Comparison of ENCODE assay signal across 19 mouse cellular contexts in genomic region chr16:37698767-37699166, GRCm38 (mm10). TPM values are rescaled to one million over a fixed set of nuclear protein-coding genes. Genes with fewer than 3 reads are reported as not detected.
A peak's percentile ranks its signal among the peaks of the same experiment; 100 is the strongest.
DNase-seq lines count a peak whose midpoint lies in the region; ATAC-seq and TF ChIP-seq lines count a peak whose summit lies in the region.
"Had no signal": no experiment of that assay in that cellular context is flagged by ENCODE, and none has a peak within 500 bp of the region (broad histone marks: within the 10 kb centered on the region; RNA-seq: fewer than 3 reads in every experiment).

No protein-coding gene starts in this region.

- no peak for ATAC-seq in liver, embryonic 14.5 days (ENCODE audit: insufficient read depth)
- ATAC-seq in liver, embryonic 11.5 days (replicated peaks; ENCODE audit: low FRiP score), result no peak
- no peak for ATAC-seq in Patski
- ATAC-seq: activated CD4-positive, CD25-positive, alpha-beta regulatory T cell, adult 4 months had no signal

- no peak for TF ChIP-seq EP300 in heart, adult 2 months (IDR thresholded peaks at IDR 0.05; ENCODE audit: insufficient read depth, low read depth, low read length)
- TF ChIP-seq EP300 in liver, embryonic 14.5 days (IDR thresholded peaks at IDR 0.05; ENCODE audit: low read depth), result no peak

- H3K79me2 ChIP-seq in heart, adult 2 months (replicated peaks; ENCODE audit: control insufficient read depth, insufficient read depth, low read length), result no peaks in the 10 kb centered on the region

- no peaks in the 10 kb centered on the region for H3K27me3 ChIP-seq in heart, adult 2 months (ENCODE audit: control insufficient read depth, insufficient read depth, low read length)
- no peaks in the 10 kb centered on the region for H3K27me3 ChIP-seq in liver, embryonic 14.5 days (ENCODE audit: control insufficient read depth, insufficient read depth, low read length)
- no peaks in the 10 kb centered on the region for H3K27me3 ChIP-seq in liver, embryonic 11.5 days (replicated peaks; ENCODE audit: control insufficient read depth, insufficient read depth, low read length)
- no peaks in the 10 kb centered on the region for H3K27me3 ChIP-seq in E14TG2a.4 (ENCODE audit: insufficient read depth, low read length)
- H3K27me3 ChIP-seq in Patski, result no peaks in the 10 kb centered on the region
- H3K27me3 ChIP-seq: hindbrain, embryonic 15.5 days; megakaryocyte, embryonic 14.5 days had no signal

- POLR2A ChIA-PET in Patski (lab: Charles Lee), result no interaction called here

- H3K36me3 ChIP-seq in heart, adult 2 months (ENCODE audit: control insufficient read depth, insufficient read depth, low read length), result no peaks in the 10 kb centered on the region
- H3K36me3 ChIP-seq in liver, embryonic 14.5 days (replicated peaks; ENCODE audit: control insufficient read depth, insufficient read depth, low read depth), result no peaks in the 10 kb centered on the region
- no peaks in the 10 kb centered on the region for H3K36me3 ChIP-seq in liver, embryonic 11.5 days (ENCODE audit: control insufficient read depth, insufficient read depth, low read length)
- H3K36me3 ChIP-seq in E14TG2a.4 (ENCODE audit: insufficient read depth, low read length), result no peaks in the 10 kb centered on the region
- H3K36me3 ChIP-seq: hindbrain, embryonic 15.5 days had no signal

- 96% methylated on average over 6 of the region's 6 CpGs for WGBS in heart, adult 2 months
- 85% methylated on average over 6 of the region's 6 CpGs for WGBS in liver, embryonic 14.5 days (ENCODE audit: insufficient replicate concordance)
- WGBS in liver, embryonic 11.5 days, result 91% methylated on average over 6 of the region's 6 CpGs

- no peaks in the 10 kb centered on the region for H3K9me3 ChIP-seq in liver, embryonic 14.5 days (ENCODE audit: control insufficient read depth, low read length)
- H3K9me3 ChIP-seq in liver, embryonic 11.5 days (ENCODE audit: control insufficient read depth, low read length), result peaks cover 3% of the 10 kb centered on the region; the same call in 1 of the 2 replicates
- peaks cover 10% of the 10 kb centered on the region for H3K9me3 ChIP-seq in E14TG2a.4 (ENCODE audit: low read length)
- H3K9me3 ChIP-seq: hindbrain, embryonic 15.5 days had no signal

- no peaks in the 10 kb centered on the region for H3K4me1 ChIP-seq in heart, adult 2 months (ENCODE audit: control insufficient read depth, insufficient read depth, low read length)
- H3K4me1 ChIP-seq in liver, embryonic 14.5 days (replicated peaks; ENCODE audit: control insufficient read depth in 2 of 2, insufficient read depth in 2 of 2, low read length in 1 of 2), result no peaks in the 10 kb centered on the region
- H3K4me1 ChIP-seq in liver, embryonic 11.5 days (replicated peaks; ENCODE audit: control insufficient read depth, insufficient read depth, low read length), result no peaks in the 10 kb centered on the region
- no peaks in the 10 kb centered on the region for H3K4me1 ChIP-seq in E14TG2a.4 (replicated peaks; ENCODE audit: low read depth, low read length)
- H3K4me1 ChIP-seq: hindbrain, embryonic 15.5 days; megakaryocyte, embryonic 14.5 days had no signal

- TF ChIP-seq CTCF in heart, adult 2 months (IDR thresholded peaks at IDR 0.05), result peak; percentile 26
- TF ChIP-seq CTCF in liver, embryonic 14.5 days (IDR thresholded peaks at IDR 0.05; ENCODE audit: low read depth), result peak; percentile 55
- peak; percentile 26 for TF ChIP-seq CTCF in E14TG2a.4 (conservative IDR thresholded peaks at IDR 0.05; ENCODE audit: low read length)
- peak; percentile 30 for TF ChIP-seq CTCF in Patski (IDR thresholded peaks at IDR 0.05)

- no peak for DNase-seq in heart, adult 2 months
- DNase-seq in heart, adult 9 months (ENCODE audit: low spot score in 2 of 2), result no peak
- no peak for DNase-seq in liver, embryonic 14.5 days (ENCODE audit: low read depth in 3 of 3, low spot score in 3 of 3)
- DNase-seq in liver, embryonic 11.5 days (ENCODE audit: low spot score), result no peak
- no peak for DNase-seq in Patski (ENCODE audit: low read depth, low spot score)
- no peak for DNase-seq in adrenal gland, postnatal 10 days
- DNase-seq in layer of hippocampus, postnatal 25 days (ENCODE audit: extremely low spot score in 1 of 2, low spot score in 1 of 2), result no peak
- DNase-seq: adrenal gland, postnatal 25 days; cerebellum, adult 2 months; heart, postnatal 10 days; kidney, adult 18-20 months; kidney, postnatal 25 days; lung, adult 18-20 months; spleen, adult 18-20 months had no signal

- no peak for TF ChIP-seq POLR2A in heart, adult 2 months (IDR thresholded peaks at IDR 0.05; ENCODE audit: insufficient read depth, low read depth, low read length)

- in situ Hi-C loops in Patski (cut with MboI; ENCODE audit: low pct_unique_long_range_greater_than_20kb), result no loop called here

- intact Hi-C loops in heart, adult 2 months (cut with DNase I), result no loop called here

- no peak overlapping the region for H3K4me3 ChIP-seq in heart, adult 2 months
- no peak overlapping the region for H3K4me3 ChIP-seq in liver, embryonic 14.5 days (ENCODE audit: insufficient read depth in 1 of 2, low read depth in 2 of 2, low read length in 2 of 2)
- no peak overlapping the region for H3K4me3 ChIP-seq in liver, embryonic 11.5 days (ENCODE audit: low read depth, low read length)
- H3K4me3 ChIP-seq in E14TG2a.4 (replicated peaks; ENCODE audit: low read length), result no peak overlapping the region
- H3K4me3 ChIP-seq: erythroblast, embryonic 14.5 days; hindbrain, embryonic 15.5 days; megakaryocyte, embryonic 14.5 days had no signal

- H3K4me2 ChIP-seq in liver, embryonic 14.5 days (ENCODE audit: low read depth), result no peak overlapping the region
- H3K4me2 ChIP-seq in liver, embryonic 11.5 days, result no peak overlapping the region
- H3K4me2 ChIP-seq: hindbrain, embryonic 15.5 days had no signal

- CTCF ChIA-PET in Patski (lab: Charles Lee), result no interaction called here

- no peak overlapping the region for H3K27ac ChIP-seq in heart, adult 2 months
- no peak overlapping the region for H3K27ac ChIP-seq in liver, embryonic 14.5 days
- no peak overlapping the region for H3K27ac ChIP-seq in liver, embryonic 11.5 days (ENCODE audit: low read depth, low read length)
- H3K27ac ChIP-seq: hindbrain, embryonic 15.5 days had no signal

- H3K9ac ChIP-seq in heart, adult 2 months (ENCODE audit: low read depth, low read length), result no peak overlapping the region
- H3K9ac ChIP-seq in liver, embryonic 14.5 days (replicated peaks), result no peak overlapping the region
- H3K9ac ChIP-seq in liver, embryonic 11.5 days (ENCODE audit: low read depth, low read length), result no peak overlapping the region
- H3K9ac ChIP-seq: hindbrain, embryonic 15.5 days had no signal

RNA-seq across cellular contexts. Expression of gene Ndufb4, which starts 44.5 kb away (rescaled TPM):
- 100 to 1,000 TPM; 188 to 216 TPM for total RNA-seq in heart, adult 2 months (2021)
- polyA plus RNA-seq in heart, adult 2 months (2012; rRNA removed), result 162 and 185 TPM in 2 replicates
- 23.9 and 34.3 TPM in 2 replicates for polyA plus RNA-seq in liver, embryonic 14.5 days (2012; rRNA removed)
- 47.2 and 52.9 TPM in 2 replicates for polyA plus RNA-seq in liver, embryonic 14.5 days (2014; fragmentation: Nextera tagmentation; extraction: Ambion mirVana)
- 67.6 and 72.2 TPM in 2 replicates for polyA plus RNA-seq in liver, embryonic 11.5 days (2014; fragmentation: Nextera tagmentation; extraction: Ambion mirVana)
- polyA plus RNA-seq in Patski (2021), result 32.2 TPM
- 100 to 1,000 TPM; 154 TPM for total RNA-seq in adrenal gland, postnatal 10 days (2021)
- 10 to 100 TPM; 77.3 to 82.8 TPM for total RNA-seq in layer of hippocampus, postnatal 25 days (2021)
